ENCODE assay signal across 22 mouse cellular contexts in genomic region chr11:70504970-70505369, GRCm38 (mm10). TPM values are rescaled to one million over a fixed set of nuclear protein-coding genes. Genes with fewer than 3 reads are reported as not detected.
DNase-seq lines count a peak whose midpoint lies in the region; ATAC-seq and TF ChIP-seq lines count a peak whose summit lies in the region.
"Had no signal": no experiment of that assay in that cellular context is flagged by ENCODE, and none has a peak within 500 bp of the region (broad histone marks: within the 10 kb centered on the region; RNA-seq: fewer than 3 reads in every experiment).

Gene Tm4sf5, plus strand, starts transcription at chr11:70505244.

- no peak within 1 kb of the TSS for H3K4me2 ChIP-seq in midbrain, postnatal 0 days (ENCODE audit: low read depth, low read length, poor library complexity, severe bottlenecking)
- H3K4me2 ChIP-seq in midbrain, embryonic 13.5 days (replicated peaks), result no peak within 1 kb of the TSS
- peak within 1 kb of the TSS; percentile 10; the same call in 1 of the 2 replicates for H3K4me2 ChIP-seq in liver, embryonic 11.5 days
- peak within 1 kb of the TSS; percentile 39 for H3K4me2 ChIP-seq in stomach, postnatal 0 days (replicated peaks; ENCODE audit: low read depth)
- H3K4me2 ChIP-seq: embryonic facial prominence, embryonic 12.5 days; hindbrain, embryonic 14.5 days; neural tube, embryonic 12.5 days had no signal

- no peaks in the 10 kb centered on the region for H3K36me3 ChIP-seq in midbrain, postnatal 0 days (ENCODE audit: insufficient read depth, low read length)
- no peaks in the 10 kb centered on the region for H3K36me3 ChIP-seq in midbrain, embryonic 13.5 days
- no peaks in the 10 kb centered on the region for H3K36me3 ChIP-seq in liver, embryonic 11.5 days (ENCODE audit: control insufficient read depth, insufficient read depth, low read length)
- no peaks in the 10 kb centered on the region for H3K36me3 ChIP-seq in stomach, postnatal 0 days (ENCODE audit: control insufficient read depth, insufficient read depth, low read length)
- H3K36me3 ChIP-seq: embryonic facial prominence, embryonic 12.5 days; neural tube, embryonic 12.5 days had no signal

- no peak for ATAC-seq in midbrain, postnatal 0 days (ENCODE audit: low FRiP score)
- ATAC-seq in midbrain, embryonic 13.5 days, result no peak
- no peak for ATAC-seq in liver, embryonic 11.5 days (replicated peaks; ENCODE audit: low FRiP score)
- ATAC-seq in stomach, postnatal 0 days (ENCODE audit: low FRiP score, low TSS enrichment), result peak; percentile 88

- no peak for TF ChIP-seq EP300 in stomach, postnatal 0 days (optimal IDR thresholded peaks at IDR 0.05)

- H3K9me3 ChIP-seq in midbrain, postnatal 0 days (ENCODE audit: low read length), result no peaks in the 10 kb centered on the region
- H3K9me3 ChIP-seq in midbrain, embryonic 13.5 days, result no peaks in the 10 kb centered on the region
- no peaks in the 10 kb centered on the region for H3K9me3 ChIP-seq in liver, embryonic 11.5 days (ENCODE audit: control insufficient read depth, low read length)
- H3K9me3 ChIP-seq in stomach, postnatal 0 days (ENCODE audit: control insufficient read depth, low read length), result no peaks in the 10 kb centered on the region
- H3K9me3 ChIP-seq: embryonic facial prominence, embryonic 12.5 days; neural tube, embryonic 12.5 days had no signal

- no peak within 1 kb of the TSS for H3K9ac ChIP-seq in midbrain, postnatal 0 days (replicated peaks; ENCODE audit: low read length, poor library complexity, severe bottlenecking)
- no peak within 1 kb of the TSS for H3K9ac ChIP-seq in midbrain, embryonic 13.5 days (replicated peaks)
- no peak within 1 kb of the TSS for H3K9ac ChIP-seq in liver, embryonic 11.5 days (ENCODE audit: low read depth, low read length)
- H3K9ac ChIP-seq in stomach, postnatal 0 days (ENCODE audit: low read length), result 0 out of 2 replicates have a peak within 1 kb of the TSS, but pooled peaks have one; percentile 1
- H3K9ac ChIP-seq: embryonic facial prominence, embryonic 12.5 days; hindbrain, embryonic 14.5 days; neural tube, embryonic 12.5 days had no signal

- no peaks in the 10 kb centered on the region; the same call in 1 of the 2 replicates for H3K4me1 ChIP-seq in midbrain, postnatal 0 days (ENCODE audit: insufficient read depth, low read length)
- peaks cover 4% of the 10 kb centered on the region for H3K4me1 ChIP-seq in midbrain, embryonic 13.5 days (replicated peaks)
- peaks cover 8% of the 10 kb centered on the region for H3K4me1 ChIP-seq in liver, embryonic 11.5 days (replicated peaks; ENCODE audit: control insufficient read depth, insufficient read depth, low read length)
- H3K4me1 ChIP-seq in stomach, postnatal 0 days (replicated peaks; ENCODE audit: control insufficient read depth, insufficient read depth), result no peaks in the 10 kb centered on the region
- H3K4me1 ChIP-seq: embryonic facial prominence, embryonic 12.5 days had no signal

- no peaks in the 10 kb centered on the region for H3K27me3 ChIP-seq in midbrain, postnatal 0 days (ENCODE audit: insufficient read depth, low read length)
- no peaks in the 10 kb centered on the region; the same call in 1 of the 2 replicates for H3K27me3 ChIP-seq in midbrain, embryonic 13.5 days
- H3K27me3 ChIP-seq in liver, embryonic 11.5 days (replicated peaks; ENCODE audit: control insufficient read depth, insufficient read depth, low read length), result no peaks in the 10 kb centered on the region
- no peaks in the 10 kb centered on the region for H3K27me3 ChIP-seq in stomach, postnatal 0 days (ENCODE audit: control insufficient read depth, insufficient read depth, low read length)
- H3K27me3 ChIP-seq: neural tube, embryonic 12.5 days had no signal

- H3K4me3 ChIP-seq in midbrain, postnatal 0 days (ENCODE audit: low read depth, low read length), result no peak within 1 kb of the TSS
- no peak within 1 kb of the TSS for H3K4me3 ChIP-seq in midbrain, embryonic 13.5 days (replicated peaks)
- no peak within 1 kb of the TSS; the same call in 1 of the 2 replicates for H3K4me3 ChIP-seq in liver, embryonic 11.5 days (ENCODE audit: low read depth, low read length)
- H3K4me3 ChIP-seq in stomach, postnatal 0 days (ENCODE audit: low read depth, low read length), result 0 out of 2 replicates have a peak within 1 kb of the TSS, but pooled peaks have one; percentile 8
- H3K4me3 ChIP-seq: embryonic facial prominence, embryonic 12.5 days; neural tube, embryonic 12.5 days had no signal

- WGBS in midbrain, postnatal 0 days, result 84% methylated on average over 9 of the region's 9 CpGs
- WGBS in midbrain, embryonic 13.5 days, result 85% methylated on average over 9 of the region's 9 CpGs
- WGBS in liver, embryonic 11.5 days, result 36% methylated on average over 9 of the region's 9 CpGs
- 37% methylated on average over 9 of the region's 9 CpGs for WGBS in stomach, postnatal 0 days

- DNase-seq in midbrain, postnatal 0 days (ENCODE audit: low spot score), result no peak
- peak; percentile 17 for DNase-seq in MEL-GATA-1-ER (ENCODE audit: extremely low read depth, low read depth)
- no peak for DNase-seq in liver, embryonic 11.5 days (ENCODE audit: low spot score)
- peak; percentile 81 for DNase-seq in stomach, postnatal 0 days (ENCODE audit: low spot score)
- DNase-seq in right cerebral cortex, adult 2 months (ENCODE audit: low spot score in 2 of 2), result no peak
- DNase-seq in kidney, adult 11 months, result no peak
- DNase-seq: adrenal gland, postnatal 10 days; cerebellum, adult 18-20 months; heart, adult 11 months; kidney, adult 9 months; layer of hippocampus, postnatal 36 days; right cerebral cortex, postnatal 25 days had no signal

- no peak for TF ChIP-seq CTCF in midbrain, postnatal 0 days (IDR thresholded peaks at IDR 0.05)
- TF ChIP-seq CTCF in stomach, postnatal 0 days (IDR thresholded peaks at IDR 0.05; ENCODE audit: low read depth), result no peak

- H3K27ac ChIP-seq in midbrain, postnatal 0 days (ENCODE audit: low read depth, low read length), result no peak within 1 kb of the TSS
- H3K27ac ChIP-seq in midbrain, embryonic 13.5 days, result no peak within 1 kb of the TSS
- H3K27ac ChIP-seq in liver, embryonic 11.5 days (ENCODE audit: low read depth, low read length), result no peak within 1 kb of the TSS
- H3K27ac ChIP-seq in stomach, postnatal 0 days (replicated peaks), result peak within 1 kb of the TSS; percentile 71
- H3K27ac ChIP-seq: embryonic facial prominence, embryonic 12.5 days; hindbrain, embryonic 14.5 days; neural tube, embryonic 12.5 days had no signal

RNA-seq across cellular contexts. Expression of gene Tm4sf5, which starts in this region (rescaled TPM):
- 7.4 and 12.1 TPM in 2 replicates for total RNA-seq in midbrain, postnatal 0 days (2014; rRNA removed)
- polyA plus RNA-seq in midbrain, postnatal 0 days (2015; fragmentation: Nextera tagmentation; extraction: Ambion mirVana), result 18.8 and 19.8 TPM in 2 replicates
- polyA plus RNA-seq in midbrain, embryonic 13.5 days (2015; fragmentation: Nextera tagmentation; extraction: Ambion mirVana), result 0.54 and 1.2 TPM in 2 replicates
- polyA plus RNA-seq in liver, embryonic 11.5 days (2014; fragmentation: Nextera tagmentation; extraction: Ambion mirVana), result 5.5 TPM in 2 replicates
- polyA plus RNA-seq in stomach, postnatal 0 days (2015; fragmentation: Nextera tagmentation; extraction: Ambion mirVana), result 91.8 and 104 TPM in 2 replicates
- total RNA-seq: common myeloid progenitor, adult 5-6 weeks; gastrocnemius, adult 8-10 months; layer of hippocampus, postnatal 36 days; left cerebral cortex, postnatal 36 days; liver, adult 2 months; megakaryocyte, adult 5-6 weeks; monocyte, adult 5-6 weeks had no signal
- polyA plus RNA-seq: liver, adult 2 months; neural tube, embryonic 12.5 days had no signal

Comparison
In these comparisons a context has a peak if more than half of its experiments do, and no peak if none do; other contexts are left out.
1. DNase-seq: peak in MEL-GATA-1-ER (single experiment) and stomach, postnatal 0 days (single experiment); none in midbrain, postnatal 0 days (single experiment), liver, embryonic 11.5 days (single experiment), right cerebral cortex, adult 2 months (0 of 2) and kidney, adult 11 months (single experiment).
2. H3K4me2 ChIP-seq: peak in liver, embryonic 11.5 days (single experiment) and stomach, postnatal 0 days (single experiment); none in midbrain, postnatal 0 days (single experiment) and midbrain, embryonic 13.5 days (single experiment).